Mouse (Mus musculus): ENCODE results near the gene Ldha. TPM values are rescaled to one million over a fixed set of nuclear protein-coding genes. Genes with fewer than 3 reads are reported as not detected.
"Not testable (repeated sequence)": the region's sequence is repeated elsewhere in the genome, so short reads cannot be mapped to it uniquely, and the experiment has no call there.

Ldha gene
- total and polyA plus RNA-seq, 2 experiments from 2014 or later: 467 to 747 TPM

- WGBS: 67% methylated on average over 4 of the region's 4 CpGs
- no peak for TF ChIP-seq CTCF (IDR thresholded peaks at IDR 0.05; ENCODE audit: low read depth)
- Histone ChIP-seq H3K27ac (no peak overlapping the region), H3K4me2 (ENCODE audit: low read depth, low read length) (no peak overlapping the region), H3K4me3 (ENCODE audit: low read length) (no peak overlapping the region), H3K27me3 (ENCODE audit: insufficient read depth, low read length) (no peaks in the 10 kb centered on the region), H3K9ac (replicated peaks; ENCODE audit: low read length) (no peak overlapping the region), H3K9me3 (ENCODE audit: low read length) (no peaks in the 10 kb centered on the region), H3K36me3 (ENCODE audit: insufficient read depth, low read length) (no peaks in the 10 kb centered on the region), H3K4me1 (ENCODE audit: insufficient read depth, low read length) (no peaks in the 10 kb centered on the region)
- no peak for DNase-seq (ENCODE audit: low spot score)
- ATAC-seq: no peak
Observed at GRCm38 (mm10) chr7:46876841-46877240, 35.6 kb downstream of the Ldha start.

GRCm38 (mm10) chr7:46877255-46877654 lies 36.0 kb downstream of the Ldha start:
- no peaks in the 10 kb centered on the region for H3K4me1 ChIP-seq (ENCODE audit: insufficient read depth, low read length)
- ATAC-seq (no peak), DNase-seq (ENCODE audit: low spot score) (no peak)
- H3K4me2 ChIP-seq (ENCODE audit: low read depth, low read length): no peak overlapping the region
- no peak overlapping the region for H3K27ac ChIP-seq
- no peak overlapping the region for H3K9ac ChIP-seq (replicated peaks; ENCODE audit: low read length)
- TF ChIP-seq CTCF (IDR thresholded peaks at IDR 0.05; ENCODE audit: low read depth): no peak
- WGBS: 88% methylated on average over 6 of the region's 6 CpGs
- H3K9me3 ChIP-seq (ENCODE audit: low read length): no peaks in the 10 kb centered on the region
- no peaks in the 10 kb centered on the region for H3K27me3 ChIP-seq (ENCODE audit: insufficient read depth, low read length)
- H3K4me3 ChIP-seq (ENCODE audit: low read length): no peak overlapping the region
- no peaks in the 10 kb centered on the region for H3K36me3 ChIP-seq (ENCODE audit: insufficient read depth, low read length)

GRCm38 (mm10) chr7:46879851-46880250 lies 38.6 kb downstream of the Ldha start:
- Histone ChIP-seq H3K27me3 (ENCODE audit: insufficient read depth, low read length) (no peaks in the 10 kb centered on the region), H3K4me1 (ENCODE audit: insufficient read depth, low read length) (no peaks in the 10 kb centered on the region), H3K36me3 (ENCODE audit: insufficient read depth, low read length) (no peaks in the 10 kb centered on the region), H3K9me3 (ENCODE audit: low read length) (no peaks in the 10 kb centered on the region), H3K4me3 (ENCODE audit: low read length) (no peak overlapping the region), H3K27ac (no peak overlapping the region), H3K4me2 (ENCODE audit: low read depth, low read length) (no peak overlapping the region), H3K9ac (replicated peaks; ENCODE audit: low read length) (no peak overlapping the region)
- 87% methylated on average over 5 of the region's 5 CpGs for WGBS
- no peak for TF ChIP-seq CTCF (IDR thresholded peaks at IDR 0.05; ENCODE audit: low read depth)
- ATAC-seq (no peak), DNase-seq (ENCODE audit: low spot score) (peak; percentile 10)

- no peak for ATAC-seq
- no peak overlapping the region for H3K4me2 ChIP-seq (ENCODE audit: low read depth, low read length)
- no peaks in the 10 kb centered on the region for H3K27me3 ChIP-seq (ENCODE audit: insufficient read depth, low read length)
- no peak overlapping the region for H3K9ac ChIP-seq (replicated peaks; ENCODE audit: low read length)
- whole genome bisulfite sequencing: 97% methylated on average over 2 of the region's 2 CpGs
- DNase-seq (ENCODE audit: low spot score): no peak
- no peaks in the 10 kb centered on the region for H3K9me3 ChIP-seq (ENCODE audit: low read length)
- H3K27ac ChIP-seq: no peak overlapping the region
- H3K36me3 ChIP-seq (ENCODE audit: insufficient read depth, low read length): no peaks in the 10 kb centered on the region
- H3K4me1 ChIP-seq (ENCODE audit: insufficient read depth, low read length): no peaks in the 10 kb centered on the region
- no peak for TF ChIP-seq CTCF (IDR thresholded peaks at IDR 0.05; ENCODE audit: low read depth)
- H3K4me3 ChIP-seq (ENCODE audit: low read length): no peak overlapping the region
Observed at GRCm38 (mm10) chr7:46880992-46881391, 39.7 kb downstream of the Ldha start.

GRCm38 (mm10) chr7:46881941-46882340 lies 40.7 kb downstream of the Ldha start:
- H3K27ac ChIP-seq; H3K4me1 ChIP-seq (ENCODE audit: insufficient read depth, low read length); H3K27me3 ChIP-seq (ENCODE audit: insufficient read depth, low read length); H3K4me3 ChIP-seq (ENCODE audit: low read length); DNase-seq (ENCODE audit: low spot score); H3K9me3 ChIP-seq (ENCODE audit: low read length); ATAC-seq; H3K9ac ChIP-seq (replicated peaks; ENCODE audit: low read length); H3K36me3 ChIP-seq (ENCODE audit: insufficient read depth, low read length); H3K4me2 ChIP-seq (ENCODE audit: low read depth, low read length): not testable (repeated sequence)
- whole genome bisulfite sequencing: 90% methylated on average over 6 of the region's 8 CpGs

- Histone ChIP-seq H3K27ac (no peak overlapping the region), H3K36me3 (ENCODE audit: insufficient read depth, low read length) (peaks cover 10% of the 10 kb centered on the region), H3K9me3 (ENCODE audit: low read length) (no peaks in the 10 kb centered on the region), H3K27me3 (ENCODE audit: insufficient read depth, low read length) (no peaks in the 10 kb centered on the region), H3K4me2 (ENCODE audit: low read depth, low read length) (no peak overlapping the region), H3K9ac (replicated peaks; ENCODE audit: low read length) (no peak overlapping the region), H3K4me1 (ENCODE audit: insufficient read depth, low read length) (no peaks in the 10 kb centered on the region), H3K4me3 (ENCODE audit: low read length) (no peak overlapping the region)
- no peak for ATAC-seq
- DNase-seq (ENCODE audit: low spot score): no peak
- TF ChIP-seq CTCF (IDR thresholded peaks at IDR 0.05; ENCODE audit: low read depth): no peak
- WGBS: 85% methylated on average over 3 of the region's 3 CpGs
Observed at GRCm38 (mm10) chr7:46883304-46883703, 42.0 kb downstream of the Ldha start.

- Histone ChIP-seq H3K4me2 (ENCODE audit: low read depth, low read length) (no peak overlapping the region), H3K4me3 (ENCODE audit: low read length) (no peak overlapping the region), H3K9ac (replicated peaks; ENCODE audit: low read length) (no peak overlapping the region), H3K9me3 (ENCODE audit: low read length) (no peaks in the 10 kb centered on the region), H3K27ac (no peak overlapping the region), H3K36me3 (ENCODE audit: insufficient read depth, low read length) (peaks cover 55% of the 10 kb centered on the region), H3K4me1 (ENCODE audit: insufficient read depth, low read length) (no peaks in the 10 kb centered on the region), H3K27me3 (ENCODE audit: insufficient read depth, low read length) (no peaks in the 10 kb centered on the region)
- ATAC-seq: no peak
- TF ChIP-seq CTCF (IDR thresholded peaks at IDR 0.05; ENCODE audit: low read depth): no peak
- no peak for DNase-seq (ENCODE audit: low spot score)
- WGBS: 88% methylated on average over 3 of the region's 3 CpGs
Observed at GRCm38 (mm10) chr7:46895511-46895910, 54.2 kb downstream of the Ldha start.

Data from hindbrain, postnatal 0 days (tissue).